Mouse (Mus musculus) adrenal gland, postnatal 14 days (tissue): Measurements from ENCODE around the gene Abcg4. TPM values are rescaled to one million over a fixed set of nuclear protein-coding genes. Genes with fewer than 3 reads are reported as not detected.
A peak's percentile ranks its signal among the peaks of the same experiment; 100 is the strongest.

Experiments used
- DNase-seq: peaks from one replicate; pipeline ENCODE4 v3.0.0; 2021; ENCODE audit warnings: mixed read lengths
- microRNA-seq, 2 experiments: library from miRNA; unstranded; fragments of <30 nt; microRNA quantifications; one replicate each; pipeline ENCODE4 v1.2.0; 2021
- total RNA-seq: library from RNA; stranded (reverse); gene quantifications from 2 replicates; pipeline ENCODE4 v1.2.3, GENCODE M21; 2021

Gene Abcg4
- total RNA-seq, 1 experiment from 2014 or later: 19.0 TPM

GRCm38 (mm10) chr9:44239447-44239846 is 49.0 kb downstream of the Abcg4 start:
- peak; percentile 75 for DNase-seq

DNA sequence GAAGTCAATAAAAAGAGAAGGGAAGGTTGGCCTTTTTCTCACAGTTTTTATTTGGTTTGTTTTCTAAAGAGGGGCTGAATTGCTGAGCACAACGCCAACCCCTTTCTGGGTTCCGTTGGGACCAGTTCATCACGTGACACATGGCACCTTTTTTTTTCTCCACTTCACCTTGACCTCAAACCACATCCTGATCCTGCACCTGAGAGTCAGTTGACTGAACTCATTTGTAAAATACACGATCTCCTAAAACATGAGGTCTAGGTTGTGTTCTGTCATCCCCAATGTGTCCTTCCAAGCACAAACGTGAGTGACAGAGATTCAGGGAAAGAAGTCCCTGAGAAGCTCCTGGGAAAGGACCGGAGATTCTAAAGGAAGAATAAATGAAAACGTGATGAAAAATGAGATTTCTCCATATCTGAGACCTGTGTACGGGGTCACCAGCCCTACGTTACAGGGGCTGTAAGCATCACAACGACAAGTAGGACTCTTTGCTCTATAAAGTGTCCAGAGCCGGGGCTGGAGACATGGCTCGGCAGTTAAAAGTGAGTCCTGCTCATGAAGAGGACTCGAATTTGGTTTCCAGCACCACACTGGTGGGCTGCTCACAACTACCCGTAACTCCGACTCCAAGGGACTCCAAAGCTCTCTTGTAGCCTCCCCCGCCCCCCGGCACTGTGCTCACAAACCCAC is 49.8 kb downstream of the Abcg4 start:
- no peak for DNase-seq

GRCm38 (mm10) chr9:44237128-44237527 is 51.3 kb downstream of the Abcg4 start:
- no peak for DNase-seq

- no peak for DNase-seq
These were observed 51.8 kb downstream of the Abcg4 start for GRCm38 (mm10) chr9:44236601-44237000.

DNA sequence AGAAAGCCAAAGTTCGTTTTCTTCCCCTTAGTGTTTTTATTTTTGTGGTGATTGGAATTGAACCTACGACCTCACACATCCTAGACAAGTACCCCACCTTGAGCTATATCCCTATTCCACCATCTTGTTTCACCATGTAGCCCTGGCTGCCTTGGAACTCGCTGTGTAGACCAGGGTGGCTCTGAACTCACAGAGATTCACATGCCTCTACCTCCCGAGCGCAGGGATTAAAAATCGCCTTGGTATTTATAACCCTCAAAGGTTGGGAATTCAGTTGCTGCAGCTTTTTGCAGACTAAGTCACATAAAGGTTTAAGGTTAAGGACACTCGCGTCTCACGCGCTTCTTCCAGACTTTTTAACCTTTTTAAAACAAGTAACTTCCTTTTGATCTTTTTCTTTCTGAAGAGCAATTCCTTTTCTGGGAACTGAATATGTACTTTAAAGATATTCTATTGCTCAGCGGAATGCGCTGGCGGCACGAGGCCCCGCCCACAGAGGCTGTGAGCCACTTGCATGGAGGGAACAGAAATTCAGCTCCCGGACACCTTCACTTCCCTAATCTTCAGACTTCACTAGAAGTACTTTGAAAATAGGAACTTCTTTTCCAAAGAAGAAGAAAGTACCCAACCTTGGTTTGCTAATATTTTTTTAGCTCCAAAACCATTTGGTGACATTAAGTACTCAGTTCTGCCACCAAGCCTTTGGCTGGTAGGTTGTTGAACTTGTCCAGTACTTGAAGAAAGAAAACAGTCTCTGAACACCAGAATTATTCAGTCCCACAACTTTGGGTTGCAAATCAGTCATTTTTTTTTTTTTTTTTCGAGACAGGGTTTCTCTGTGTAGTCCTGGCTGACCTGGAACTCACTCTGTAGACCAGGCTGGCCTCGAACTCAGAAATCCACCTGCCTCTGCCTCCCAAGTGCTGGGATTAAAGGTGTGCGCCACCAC is 53.7 kb downstream of the Abcg4 start:
- DNase-seq: peak; percentile 76

GRCm38 (mm10) chr9:44233802-44234478 is 54.5 kb downstream of the Abcg4 start, which contains the start of gene Cbl:
TSS of gene Cbl (minus strand) at chr9:44234049.
- DNase-seq: peak; percentile 99

DNA sequence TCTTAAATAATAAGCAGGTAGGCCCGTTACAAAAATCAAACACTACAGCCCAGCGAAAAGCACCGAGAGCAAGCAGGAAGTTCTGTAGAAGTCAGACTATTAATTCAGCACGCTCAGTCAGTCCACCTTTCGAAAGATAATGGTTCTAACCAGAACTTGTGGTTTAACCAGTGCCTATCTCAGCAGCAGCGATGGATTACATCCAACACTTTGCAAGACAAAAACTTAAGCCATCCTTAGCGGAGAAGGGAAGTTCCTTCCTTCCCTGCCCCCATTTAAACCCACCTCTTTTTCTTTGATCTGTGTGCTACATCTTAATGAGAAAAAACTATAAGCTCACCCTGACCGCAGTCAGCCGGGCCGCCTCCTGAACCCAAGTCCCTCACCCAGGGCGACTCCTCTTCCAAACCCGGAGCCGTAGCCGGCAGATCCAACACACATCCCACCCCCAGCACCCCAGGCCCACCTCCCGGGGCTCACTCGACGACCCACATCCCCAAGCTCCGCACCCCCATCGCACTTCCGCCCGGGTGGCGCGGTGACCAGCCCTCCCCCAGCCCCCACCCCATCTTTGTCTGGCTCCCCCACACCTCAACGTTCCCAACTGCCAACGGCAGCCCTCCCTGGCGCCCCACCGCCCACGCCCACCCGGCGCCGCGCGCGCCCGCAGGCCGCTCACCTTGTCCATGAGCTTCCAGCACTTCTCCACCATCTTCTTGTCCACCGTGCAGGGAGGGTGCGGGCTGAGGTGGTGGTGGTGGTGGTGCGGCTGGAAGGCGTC is 55.2 kb downstream of the Abcg4 start:
- peak; percentile 57 for DNase-seq

GRCm38 (mm10) chr9:44231609-44232008 is 56.8 kb downstream of the Abcg4 start:
- DNase-seq: no peak

DNA sequence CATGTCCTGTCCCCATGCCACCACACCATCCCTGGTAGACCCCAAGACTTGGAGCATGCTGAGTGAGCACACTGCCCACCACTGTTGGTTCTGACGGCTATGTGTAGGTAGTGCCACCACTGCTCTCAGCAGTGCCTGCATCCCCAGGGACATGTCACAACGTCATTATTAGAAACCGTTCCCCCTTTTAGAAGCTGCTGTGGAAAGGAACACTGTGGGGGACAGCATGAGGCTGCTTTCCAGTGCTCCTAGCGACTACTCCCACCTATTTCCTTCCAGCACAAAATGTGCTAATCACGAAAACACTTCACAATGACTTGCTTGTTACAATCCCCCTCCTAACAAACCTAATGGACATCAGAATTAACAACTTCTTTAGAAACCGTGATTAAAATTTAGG is 62.4 kb downstream of the Abcg4 start:
- DNase-seq: no peak

Small RNA genes lying within 50 kb of the gene (microRNA-seq; reads per million reads assigned to microRNA genes)
- gene Gm44335: 0 reads per million in 2 experiments

Other genes starting within 250 kb of the Abcg4 start
- gene Thy1, start 245.2 kb downstream of the Abcg4 start, total RNA-seq: 35.7 and 56.8 TPM in 2 replicates
- gene Usp2, start 221.6 kb downstream of the Abcg4 start, total RNA-seq: 49.5 and 54.9 TPM in 2 replicates
- gene Mfrp, start 186.9 kb downstream of the Abcg4 start, total RNA-seq: not detected in 2 replicates
- gene C1qtnf5, start 181.4 kb downstream of the Abcg4 start, total RNA-seq: 11.1 and 14.9 TPM in 2 replicates
- gene Gm49380, start 175.1 kb downstream of the Abcg4 start, total RNA-seq: 0.15 and 0.52 TPM in 2 replicates
- gene Rnf26, start 175.1 kb downstream of the Abcg4 start, total RNA-seq: 27.5 and 31.8 TPM in 2 replicates
- gene Mcam, start 154.1 kb downstream of the Abcg4 start, total RNA-seq: 65.3 and 76.6 TPM in 2 replicates
- gene Cbl, start 54.6 kb downstream of the Abcg4 start, total RNA-seq: 33.1 and 34.4 TPM in 2 replicates
- gene Ccdc153, start 47.9 kb downstream of the Abcg4 start, total RNA-seq: 1.1 and 2.5 TPM in 2 replicates
- 0.30 TPM in 1 of 2 replicates, not detected in the other for gene Pdzd3, start 37.1 kb downstream of the Abcg4 start, total RNA-seq
- gene Nlrx1, start 20.0 kb downstream of the Abcg4 start, total RNA-seq: 17.6 and 20.7 TPM in 2 replicates
- gene Hinfp, start 17.1 kb upstream of the Abcg4 start, total RNA-seq: 20.3 and 22.1 TPM in 2 replicates
- 27.8 and 40.4 TPM in 2 replicates for gene C2cd2l, start 31.7 kb upstream of the Abcg4 start, total RNA-seq
- gene Dpagt1, start 37.4 kb upstream of the Abcg4 start, total RNA-seq: 27.1 and 29.5 TPM in 2 replicates
- gene H2afx, start 46.1 kb upstream of the Abcg4 start, total RNA-seq: 76.0 and 90.3 TPM in 2 replicates
- gene Hmbs, start 55.6 kb upstream of the Abcg4 start, total RNA-seq: 77.5 and 92.0 TPM in 2 replicates
- 41.6 and 44.1 TPM in 2 replicates for gene Vps11, start 73.1 kb upstream of the Abcg4 start, total RNA-seq
- gene Hyou1, start 90.9 kb upstream of the Abcg4 start, total RNA-seq: 122 and 133 TPM in 2 replicates
- 20.0 and 29.9 TPM in 2 replicates for gene Slc37a4, start 108.2 kb upstream of the Abcg4 start, total RNA-seq
- 1,105 and 1,276 TPM in 2 replicates for gene Rps25, start 118.5 kb upstream of the Abcg4 start, total RNA-seq
- 60.4 and 66.1 TPM in 2 replicates for gene Trappc4, start 119.0 kb upstream of the Abcg4 start, total RNA-seq
- 17.1 and 21.5 TPM in 2 replicates for gene Ccdc84, start 130.0 kb upstream of the Abcg4 start, total RNA-seq
- not detected in 2 replicates for gene Foxr1, start 152.5 kb upstream of the Abcg4 start, total RNA-seq
- not detected in 2 replicates for gene Upk2, start 166.4 kb upstream of the Abcg4 start, total RNA-seq
- 59.3 and 61.7 TPM in 2 replicates for gene Bcl9l, start 194.2 kb upstream of the Abcg4 start, total RNA-seq